Mouse (Mus musculus) limb, embryonic 11.5 days (tissue): ENCODE data around the gene Mtfr1l. TPM values are rescaled to one million over a fixed set of nuclear protein-coding genes. Genes with fewer than 3 reads are reported as not detected.
"Not testable (repeated sequence)": the region's sequence is repeated elsewhere in the genome, so short reads cannot be mapped to it uniquely, and the experiment has no call there.

Experiments used
- ATAC-seq: fragments of 200-750 bp; cut with Nextera tagmentation; 2 replicates; pipeline ENCODE4 v1.8.0; 2017; ENCODE audit warnings: low read depth; ENCODE audit not compliant: insufficient number of reproducible peaks, low FRiP score, low TSS enrichment
- DNase-seq: peaks from one replicate; pipeline ENCODE4 v3.0.0-alpha.2; 2015; ENCODE audit warnings: low spot score
- H3K27ac ChIP-seq: fragments of 300-500 bp; sonication (generic); replicated peaks from 2 replicates; pipeline ENCODE4 v1.5.1; 2014; ENCODE audit warnings: low read depth, mild to moderate bottlenecking, low read length
- H3K27me3 ChIP-seq: fragments of 300-500 bp; sonication (generic); 2 replicates; pipeline ENCODE4 v1.6.1; 2014; ENCODE audit warnings: mild to moderate bottlenecking, low read length, mixed read lengths; ENCODE audit not compliant: control insufficient read depth, insufficient read depth
- H3K36me3 ChIP-seq: fragments of 300-500 bp; sonication (generic); 2 replicates; pipeline ENCODE4 v1.6.1; 2014; ENCODE audit warnings: mild to moderate bottlenecking, low read length, moderate library complexity, mixed read lengths; ENCODE audit not compliant: control insufficient read depth, insufficient read depth
- H3K4me1 ChIP-seq: fragments of 300-500 bp; sonication (generic); 2 replicates; pipeline ENCODE4 v1.6.1; 2014; ENCODE audit warnings: low read length, mixed read lengths; ENCODE audit not compliant: control insufficient read depth, insufficient read depth
- H3K4me2 ChIP-seq: fragments of 300-500 bp; sonication (generic); 2 replicates; pipeline ENCODE4 v1.6.1; 2014; ENCODE audit warnings: low read depth, mild to moderate bottlenecking, moderate library complexity; ENCODE audit not compliant: severe bottlenecking
- H3K4me3 ChIP-seq: fragments of 300-500 bp; sonication (generic); 2 replicates; pipeline ENCODE4 v1.5.1; 2014; ENCODE audit warnings: low read depth, low read length
- H3K9ac ChIP-seq: fragments of 300-500 bp; sonication (generic); 2 replicates; pipeline ENCODE4 v1.6.1; 2014; ENCODE audit warnings: mild to moderate bottlenecking, low read length
- H3K9me3 ChIP-seq: fragments of 300-500 bp; sonication (generic); 2 replicates; pipeline ENCODE4 v1.6.1; 2016; ENCODE audit warnings: low read length; ENCODE audit not compliant: control insufficient read depth
- WGBS: fragments of 180-500 bp; shearing (Covaris S2); extraction: QIAGEN DNeasy Blood & Tissue Kit; methylation state at CpG from one replicate; pipeline ENCODE4 v1.1.7; 2014; 5-methylcytosine and 5-hydroxymethylcytosine counted together
- polyA plus RNA-seq: library from polyadenylated mRNA; unstranded; fragments of >200 nt; fragmentation: Nextera tagmentation; extraction: Ambion mirVana; gene quantifications from 2 replicates; pipeline ENCODE4 v1.2.1, GENCODE M21; 2014

The Mtfr1l gene
- polyA plus RNA-seq, 1 experiment from 2014 or later: 121 TPM

GRCm38 (mm10) chr4:134497223-134497622 lies 38.0 kb downstream of the Mtfr1l start:
- Histone ChIP-seq H3K4me2 (peak overlapping the region; percentile 95), H3K4me1 (0 out of 2 replicates have a peak, but pooled peaks cover 10% of the 10 kb centered on the region), H3K27me3 (0 out of 2 replicates have a peak, but pooled peaks cover 2% of the 10 kb centered on the region), H3K4me3 (peak overlapping the region; percentile 42), H3K36me3 (no peaks in the 10 kb centered on the region; the same call in 1 of the 2 replicates), H3K9me3 (no peaks in the 10 kb centered on the region), H3K9ac (peak overlapping the region; percentile 66; the same call in 1 of the 2 replicates), H3K27ac (no peak overlapping the region)
- 16% methylated on average over 6 of the region's 6 CpGs for WGBS
- DNase-seq (no peak), ATAC-seq (no peak)

GRCm38 (mm10) chr4:134496595-134497210 lies 38.5 kb downstream of the Mtfr1l start, which contains the start of gene Paqr7:
TSS of gene Paqr7 (plus strand) at chr4:134496697.
- no peak within 1 kb of the TSS for H3K27ac ChIP-seq
- peak within 1 kb of the TSS; percentile 95 for H3K4me2 ChIP-seq
- H3K4me1 ChIP-seq: 0 out of 2 replicates have a peak, but pooled peaks cover 10% of the 10 kb centered on the region
- H3K36me3 ChIP-seq: no peaks in the 10 kb centered on the region; the same call in 1 of the 2 replicates
- peak within 1 kb of the TSS; percentile 42 for H3K4me3 ChIP-seq
- H3K9ac ChIP-seq: peak within 1 kb of the TSS; percentile 66
- H3K9me3 ChIP-seq: no peaks in the 10 kb centered on the region
- 0 out of 2 replicates have a peak, but pooled peaks cover 2% of the 10 kb centered on the region for H3K27me3 ChIP-seq
- peak; percentile 62 for DNase-seq
- 3% methylated on average over 35 of the region's 35 CpGs for WGBS
- ATAC-seq: 0 out of 2 replicates have a peak, but pooled peaks have one; percentile 32

- ATAC-seq (no peak), DNase-seq (no peak)
- Histone ChIP-seq H3K4me3 (no peak overlapping the region), H3K9me3 (no peaks in the 10 kb centered on the region), H3K27me3 (0 out of 2 replicates have a peak, but pooled peaks cover 2% of the 10 kb centered on the region), H3K36me3 (no peaks in the 10 kb centered on the region; the same call in 1 of the 2 replicates), H3K4me2 (no peak overlapping the region), H3K9ac (no peak overlapping the region), H3K4me1 (0 out of 2 replicates have a peak, but pooled peaks cover 10% of the 10 kb centered on the region), H3K27ac (no peak overlapping the region)
- 82% methylated on average over 5 of the region's 5 CpGs for WGBS
Measured at GRCm38 (mm10) chr4:134495546-134495923, 39.7 kb downstream of the Mtfr1l start.

GRCm38 (mm10) chr4:134494780-134495545 lies 40.2 kb downstream of the Mtfr1l start:
- peak; percentile 39 for DNase-seq

GRCm38 (mm10) chr4:134494161-134494560 lies 41.0 kb downstream of the Mtfr1l start:
- H3K27ac ChIP-seq, H3K9me3 ChIP-seq, DNase-seq, H3K9ac ChIP-seq, H3K36me3 ChIP-seq, ATAC-seq, H3K27me3 ChIP-seq, H3K4me3 ChIP-seq, H3K4me2 ChIP-seq: not testable (repeated sequence)
- H3K4me1 ChIP-seq: 0 out of 2 replicates have a peak, but pooled peaks cover 10% of the 10 kb centered on the region
- 90% methylated on average over 6 of the region's 6 CpGs for WGBS

More at GRCm38 (mm10) chr4:134494780-134495545, 40.2 kb downstream of the Mtfr1l start:
- 0 out of 2 replicates have a peak, but pooled peaks cover 2% of the 10 kb centered on the region for H3K27me3 ChIP-seq
- no peaks in the 10 kb centered on the region for H3K9me3 ChIP-seq
- H3K27ac ChIP-seq: no peak overlapping the region
- H3K9ac ChIP-seq: no peak overlapping the region
- 0 out of 2 replicates have a peak, but pooled peaks cover 10% of the 10 kb centered on the region for H3K4me1 ChIP-seq
- no peak overlapping the region for H3K4me3 ChIP-seq
- WGBS: 73% methylated on average over 16 of the region's 16 CpGs
- no peak overlapping the region for H3K4me2 ChIP-seq
- no peak for ATAC-seq
- no peaks in the 10 kb centered on the region; the same call in 1 of the 2 replicates for H3K36me3 ChIP-seq

GRCm38 (mm10) chr4:134491716-134492115 lies 43.5 kb downstream of the Mtfr1l start:
- Histone ChIP-seq H3K27me3 (no peaks in the 10 kb centered on the region), H3K4me3 (no peak overlapping the region), H3K4me1 (0 out of 2 replicates have a peak, but pooled peaks cover 5% of the 10 kb centered on the region), H3K9ac (peak overlapping the region; percentile 12; the same call in 1 of the 2 replicates), H3K9me3 (no peaks in the 10 kb centered on the region), H3K27ac (no peak overlapping the region), H3K4me2 (no peak overlapping the region), H3K36me3 (no peaks in the 10 kb centered on the region)
- 83% methylated on average over 6 of the region's 6 CpGs for WGBS
- DNase-seq: no peak
- no peak for ATAC-seq

- H3K4me1 ChIP-seq: no peaks in the 10 kb centered on the region
- H3K9me3 ChIP-seq: no peaks in the 10 kb centered on the region
- no peak overlapping the region for H3K4me2 ChIP-seq
- ATAC-seq (no peak), DNase-seq (no peak)
- H3K27ac ChIP-seq: no peak overlapping the region
- WGBS: 92% methylated on average over 11 of the region's 11 CpGs
- H3K36me3 ChIP-seq: no peaks in the 10 kb centered on the region
- H3K4me3 ChIP-seq: no peak overlapping the region
- H3K9ac ChIP-seq: no peak overlapping the region
- H3K27me3 ChIP-seq: no peaks in the 10 kb centered on the region
Measured at GRCm38 (mm10) chr4:134489986-134490665, 45.1 kb downstream of the Mtfr1l start.

GRCm38 (mm10) chr4:134488211-134488610 lies 47.0 kb downstream of the Mtfr1l start:
- Histone ChIP-seq H3K4me1 (no peaks in the 10 kb centered on the region), H3K9ac (no peak overlapping the region), H3K27ac (no peak overlapping the region), H3K4me2 (no peak overlapping the region), H3K36me3 (no peaks in the 10 kb centered on the region), H3K27me3 (no peaks in the 10 kb centered on the region), H3K4me3 (no peak overlapping the region), H3K9me3 (no peaks in the 10 kb centered on the region)
- no peak for DNase-seq
- ATAC-seq: no peak
- WGBS: 90% methylated on average over 5 of the region's 5 CpGs
